In genomic region chr9:15356916-15357483, GRCm38 (mm10) we compare ENCODE assay signal across 8 mouse cellular contexts. TPM values are rescaled to one million over a fixed set of nuclear protein-coding genes. Genes with fewer than 3 reads are reported as not detected.
DNase-seq lines count a peak whose midpoint lies in the region; ATAC-seq and TF ChIP-seq lines count a peak whose summit lies in the region.

No protein-coding gene starts in this region.

- peak overlapping the region; percentile 81 for H3K9ac ChIP-seq in hindbrain, postnatal 0 days (replicated peaks; ENCODE audit: low read length)

- no peak for TF ChIP-seq CTCF in hindbrain, postnatal 0 days (IDR thresholded peaks at IDR 0.05; ENCODE audit: low read depth)

- peaks cover 21% of the 10 kb centered on the region for H3K36me3 ChIP-seq in embryonic facial prominence, embryonic 10.5 days (replicated peaks)
- no peaks in the 10 kb centered on the region for H3K36me3 ChIP-seq in hindbrain, postnatal 0 days (ENCODE audit: insufficient read depth, low read length)

- H3K27ac ChIP-seq in embryonic facial prominence, embryonic 10.5 days (replicated peaks) = peak overlapping the region; percentile 94
- peak overlapping the region; percentile 90 for H3K27ac ChIP-seq in hindbrain, postnatal 0 days

- peak overlapping the region; percentile 84 for H3K4me3 ChIP-seq in embryonic facial prominence, embryonic 10.5 days
- peak overlapping the region; percentile 90 for H3K4me3 ChIP-seq in hindbrain, postnatal 0 days (ENCODE audit: low read length)

- peaks cover 11% of the 10 kb centered on the region for H3K4me1 ChIP-seq in embryonic facial prominence, embryonic 10.5 days
- no peaks in the 10 kb centered on the region; the same call in 1 of the 2 replicates for H3K4me1 ChIP-seq in hindbrain, postnatal 0 days (ENCODE audit: insufficient read depth, low read length)

- no peaks in the 10 kb centered on the region for H3K27me3 ChIP-seq in embryonic facial prominence, embryonic 10.5 days (replicated peaks; ENCODE audit: low read depth, poor library complexity, severe bottlenecking)
- H3K27me3 ChIP-seq in hindbrain, postnatal 0 days (ENCODE audit: insufficient read depth, low read length) = 0 out of 2 replicates have a peak, but pooled peaks cover 5% of the 10 kb centered on the region

- no peaks in the 10 kb centered on the region for H3K9me3 ChIP-seq in embryonic facial prominence, embryonic 10.5 days
- H3K9me3 ChIP-seq in hindbrain, postnatal 0 days (ENCODE audit: low read length) = no peaks in the 10 kb centered on the region

- WGBS in embryonic facial prominence, embryonic 10.5 days = 1% methylated on average over 9 of the region's 9 CpGs
- under 1% methylated on average over 9 of the region's 9 CpGs for WGBS in hindbrain, postnatal 0 days

- peak; percentile 8 for DNase-seq in layer of hippocampus, adult 9-10 months (ENCODE audit: low spot score)
- no peak for DNase-seq in layer of hippocampus, postnatal 10 days (ENCODE audit: low spot score in 2 of 2)
- DNase-seq in embryonic facial prominence, embryonic 10.5 days (ENCODE audit: low spot score) = no peak
- DNase-seq in hindbrain, postnatal 0 days (ENCODE audit: low spot score) = no peak
- DNase-seq in frontal cortex, postnatal 14 days (ENCODE audit: low spot score in 2 of 2) = no peak
- DNase-seq in frontal cortex, postnatal 36 days (ENCODE audit: low spot score in 2 of 2) = no peak
- no peak for DNase-seq in gastrocnemius, postnatal 10 days

- no peak for ATAC-seq in hindbrain, postnatal 0 days
- peak; percentile 13; the same call in 1 of the 2 replicates for ATAC-seq in monocyte, adult 5-6 weeks (replicated peaks; ENCODE audit: insufficient number of reproducible peaks, low FRiP score, low TSS enrichment, poor library complexity, severe bottlenecking)

- peak overlapping the region; percentile 66 for H3K4me2 ChIP-seq in hindbrain, postnatal 0 days (ENCODE audit: low read depth, low read length)

RNA-seq across cellular contexts. Expression of gene Cep295, which starts 0.6 kb away (rescaled TPM):
- total RNA-seq in layer of hippocampus, postnatal 10 days (2021) = 10 to 100 TPM; 26.5 to 26.9 TPM
- polyA plus RNA-seq in embryonic facial prominence, embryonic 10.5 days (2016; fragmentation: Nextera tagmentation; extraction: Ambion mirVana) = 22.7 and 25.6 TPM in 2 replicates
- 16.6 and 18.6 TPM in 2 replicates for total RNA-seq in hindbrain, postnatal 0 days (2014; rRNA removed)
- 10.0 and 10.3 TPM in 2 replicates for polyA plus RNA-seq in hindbrain, postnatal 0 days (2015; fragmentation: Nextera tagmentation; extraction: Ambion mirVana)
- 24.6 to 64.0 TPM (median 35.3 TPM) in 3 replicates for total RNA-seq in monocyte, adult 5-6 weeks (2017)
- 10 to 100 TPM; 10.1 TPM for total RNA-seq in gastrocnemius, postnatal 10 days (2021)

RNA-seq across cellular contexts. Expression of gene 4931406C07Rik, which starts 50.8 kb away (rescaled TPM):
- 10 to 100 TPM; 28.3 to 31.2 TPM for total RNA-seq in layer of hippocampus, postnatal 10 days (2021)
- 5.4 and 6.8 TPM in 2 replicates for polyA plus RNA-seq in embryonic facial prominence, embryonic 10.5 days (2016; fragmentation: Nextera tagmentation; extraction: Ambion mirVana)
- 11.0 and 11.1 TPM in 2 replicates for total RNA-seq in hindbrain, postnatal 0 days (2014; rRNA removed)
- 14.8 and 15.7 TPM in 2 replicates for polyA plus RNA-seq in hindbrain, postnatal 0 days (2015; fragmentation: Nextera tagmentation; extraction: Ambion mirVana)
- 7.0 to 15.9 TPM (median 14.3 TPM) in 3 replicates for total RNA-seq in monocyte, adult 5-6 weeks (2017)
- total RNA-seq in gastrocnemius, postnatal 10 days (2021) = 10 to 100 TPM in 1 of 2 experiments, 1 to 10 TPM in 1; 9.3 to 12.5 TPM

RNA-seq across cellular contexts. Expression of gene Taf1d, which starts 51.0 kb away (rescaled TPM):
- total RNA-seq in layer of hippocampus, postnatal 10 days (2021) = 10 to 100 TPM; 41.4 to 42.6 TPM
- polyA plus RNA-seq in embryonic facial prominence, embryonic 10.5 days (2016; fragmentation: Nextera tagmentation; extraction: Ambion mirVana) = 96.7 and 101 TPM in 2 replicates
- 34.6 and 72.7 TPM in 2 replicates for total RNA-seq in hindbrain, postnatal 0 days (2014; rRNA removed)
- 46.3 and 54.9 TPM in 2 replicates for polyA plus RNA-seq in hindbrain, postnatal 0 days (2015; fragmentation: Nextera tagmentation; extraction: Ambion mirVana)
- 607 to 978 TPM (median 864 TPM) in 3 replicates for total RNA-seq in monocyte, adult 5-6 weeks (2017)
- total RNA-seq in gastrocnemius, postnatal 10 days (2021) = 10 to 100 TPM; 50.4 to 65.8 TPM
